ENCODE assay signal across 8 mouse cellular contexts in the genomic region with DNA sequence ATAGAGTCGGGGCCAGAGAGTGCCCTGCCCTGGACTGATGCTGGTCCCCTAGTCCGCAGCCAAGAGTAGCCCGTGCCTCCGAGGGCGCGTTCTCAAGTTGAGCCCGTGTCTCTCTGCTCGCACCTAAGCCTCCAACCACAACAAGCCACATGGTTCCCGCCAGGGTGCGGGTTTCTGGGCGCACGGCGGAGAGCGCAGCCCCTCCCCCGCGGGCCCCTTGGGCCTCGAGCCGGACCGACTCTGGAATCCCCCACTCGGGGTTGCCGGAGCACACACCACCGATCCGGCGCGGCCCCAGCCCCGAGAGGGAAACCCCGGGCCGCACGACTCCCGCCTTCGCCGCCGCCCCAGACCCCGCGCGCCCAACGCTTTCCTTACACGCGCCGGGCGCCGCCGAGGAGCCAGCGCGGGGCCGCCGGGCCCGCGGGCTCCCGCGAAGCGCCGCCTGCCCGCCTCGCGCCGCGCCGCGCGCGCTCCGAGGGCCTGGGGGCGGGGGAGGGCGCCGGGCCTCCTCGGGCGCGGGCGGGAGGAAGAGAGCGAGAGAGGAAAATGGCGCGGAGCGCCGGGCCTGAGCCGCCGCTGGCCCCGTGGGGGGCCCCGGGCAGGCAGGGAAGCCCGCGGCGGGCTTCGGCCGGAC. TPM values are rescaled to one million over a fixed set of nuclear protein-coding genes. Genes with fewer than 3 reads are reported as not detected.
DNase-seq lines count a peak whose midpoint lies in the region; ATAC-seq and TF ChIP-seq lines count a peak whose summit lies in the region.

No protein-coding gene starts in this region.

- peak overlapping the region; percentile 92 for H3K4me3 ChIP-seq in bone marrow, adult 2 months (replicated peaks; ENCODE audit: control insufficient read depth, low read depth, low read length)
- H3K4me3 ChIP-seq in embryonic fibroblast, embryonic 13.5 days (ENCODE audit: insufficient read depth, low read length): peak overlapping the region; percentile 91
- H3K4me3 ChIP-seq in heart, embryonic 12.5 days: peak overlapping the region; percentile 100
- peak overlapping the region; percentile 96 for H3K4me3 ChIP-seq in kidney, embryonic 16.5 days (ENCODE audit: low read length)
- peak overlapping the region; percentile 100 for H3K4me3 ChIP-seq in liver, embryonic 15.5 days (replicated peaks)
- peak overlapping the region; percentile 94 for H3K4me3 ChIP-seq in stomach, embryonic 16.5 days (replicated peaks; ENCODE audit: low read length)

- no peak for TF ChIP-seq CTCF in bone marrow, adult 2 months (IDR thresholded peaks at IDR 0.05; ENCODE audit: control insufficient read depth, insufficient read depth, low read length)
- TF ChIP-seq CTCF in embryonic fibroblast, embryonic 13.5 days (IDR thresholded peaks at IDR 0.05; ENCODE audit: borderline replicate concordance, insufficient read depth, low read length): no peak

- H3K27ac ChIP-seq in bone marrow, adult 2 months (ENCODE audit: control insufficient read depth, insufficient read depth, low read depth, low read length, poor library complexity): peak overlapping the region; percentile 99
- peak overlapping the region; percentile 87 for H3K27ac ChIP-seq in embryonic fibroblast, embryonic 13.5 days (ENCODE audit: insufficient read depth, low read length)
- peak overlapping the region; percentile 100 for H3K27ac ChIP-seq in heart, embryonic 12.5 days (ENCODE audit: poor library complexity, severe bottlenecking)
- H3K27ac ChIP-seq in kidney, embryonic 16.5 days (ENCODE audit: low read length): peak overlapping the region; percentile 100
- H3K27ac ChIP-seq in liver, embryonic 15.5 days (replicated peaks): peak overlapping the region; percentile 100
- peak overlapping the region; percentile 100 for H3K27ac ChIP-seq in stomach, embryonic 16.5 days (ENCODE audit: low read length)

- peak; percentile 85 for ATAC-seq in heart, embryonic 12.5 days (ENCODE audit: insufficient number of reproducible peaks, low FRiP score)
- ATAC-seq in kidney, embryonic 16.5 days (ENCODE audit: low FRiP score, low TSS enrichment): peak; percentile 77
- ATAC-seq in liver, embryonic 15.5 days (ENCODE audit: insufficient read depth): peak; percentile 76
- ATAC-seq in stomach, embryonic 16.5 days (ENCODE audit: insufficient read depth, low FRiP score): peak; percentile 77

- no peak for TF ChIP-seq POLR2A in bone marrow, adult 2 months (IDR thresholded peaks at IDR 0.05; ENCODE audit: borderline replicate concordance, control insufficient read depth, low read depth, low read length)
- TF ChIP-seq POLR2A in embryonic fibroblast, embryonic 13.5 days (IDR thresholded peaks at IDR 0.05; ENCODE audit: low read depth, low read length): no peak

- no peaks in the 10 kb centered on the region for H3K9me3 ChIP-seq in heart, embryonic 12.5 days (replicated peaks)
- H3K9me3 ChIP-seq in kidney, embryonic 16.5 days (ENCODE audit: low read length): no peaks in the 10 kb centered on the region
- H3K9me3 ChIP-seq in liver, embryonic 15.5 days (replicated peaks): no peaks in the 10 kb centered on the region
- no peaks in the 10 kb centered on the region for H3K9me3 ChIP-seq in stomach, embryonic 16.5 days (replicated peaks; ENCODE audit: control insufficient read depth, low read length)

- peak; percentile 85 for DNase-seq in CD4-positive, CD25-positive, alpha-beta regulatory T cell, adult 2 months (ENCODE audit: low read depth, low spot score)
- peak; percentile 81 for DNase-seq in neural tube, embryonic 10.5 days (ENCODE audit: extremely low spot score, low spot score)

- no peaks in the 10 kb centered on the region for H3K27me3 ChIP-seq in heart, embryonic 12.5 days (replicated peaks)
- no peaks in the 10 kb centered on the region for H3K27me3 ChIP-seq in kidney, embryonic 16.5 days (ENCODE audit: insufficient read depth, low read length)
- H3K27me3 ChIP-seq in liver, embryonic 15.5 days: no peaks in the 10 kb centered on the region
- H3K27me3 ChIP-seq in stomach, embryonic 16.5 days (ENCODE audit: control insufficient read depth, insufficient read depth, low read length): no peaks in the 10 kb centered on the region

- under 1% methylated on average over 84 of the region's 84 CpGs for WGBS in bone marrow, adult 2 months
- under 1% methylated on average over 62 of the region's 84 CpGs for WGBS in heart, embryonic 12.5 days
- WGBS in kidney, embryonic 16.5 days: under 1% methylated on average over 43 of the region's 84 CpGs
- under 1% methylated on average over 71 of the region's 84 CpGs for WGBS in liver, embryonic 15.5 days (ENCODE audit: insufficient replicate concordance)
- under 1% methylated on average over 84 of the region's 84 CpGs for WGBS in stomach, embryonic 16.5 days

- H3K36me3 ChIP-seq in heart, embryonic 12.5 days: peaks cover 30% of the 10 kb centered on the region
- peaks cover 30% of the 10 kb centered on the region for H3K36me3 ChIP-seq in kidney, embryonic 16.5 days (ENCODE audit: insufficient read depth, low read length)
- peaks cover 35% of the 10 kb centered on the region for H3K36me3 ChIP-seq in liver, embryonic 15.5 days (replicated peaks)
- peaks cover 14% of the 10 kb centered on the region; the same call in 1 of the 2 replicates for H3K36me3 ChIP-seq in stomach, embryonic 16.5 days (ENCODE audit: control insufficient read depth, insufficient read depth, low read length)

- H3K4me1 ChIP-seq in bone marrow, adult 2 months (ENCODE audit: control insufficient read depth, insufficient read depth, low read length): peaks cover 1% of the 10 kb centered on the region; the same call in 1 of the 2 replicates
- H3K4me1 ChIP-seq in embryonic fibroblast, embryonic 13.5 days (ENCODE audit: control insufficient read depth, insufficient read depth, low read length): no peaks in the 10 kb centered on the region
- H3K4me1 ChIP-seq in heart, embryonic 12.5 days (replicated peaks): peaks cover 8% of the 10 kb centered on the region; the same call in 1 of the 2 replicates
- peaks cover 13% of the 10 kb centered on the region for H3K4me1 ChIP-seq in kidney, embryonic 16.5 days (ENCODE audit: insufficient read depth, low read length)
- peaks cover 44% of the 10 kb centered on the region for H3K4me1 ChIP-seq in liver, embryonic 15.5 days (replicated peaks)
- peaks cover 3% of the 10 kb centered on the region; the same call in 1 of the 2 replicates for H3K4me1 ChIP-seq in stomach, embryonic 16.5 days (ENCODE audit: control insufficient read depth, insufficient read depth, low read length)

- peak overlapping the region; percentile 100 for H3K9ac ChIP-seq in heart, embryonic 12.5 days
- H3K9ac ChIP-seq in kidney, embryonic 16.5 days (replicated peaks; ENCODE audit: low read length): peak overlapping the region; percentile 99
- peak overlapping the region; percentile 99 for H3K9ac ChIP-seq in liver, embryonic 15.5 days
- peak overlapping the region; percentile 99 for H3K9ac ChIP-seq in stomach, embryonic 16.5 days (ENCODE audit: low read length)

- H3K4me2 ChIP-seq in heart, embryonic 12.5 days: peak overlapping the region; percentile 86
- H3K4me2 ChIP-seq in kidney, embryonic 16.5 days (replicated peaks; ENCODE audit: low read depth, low read length): peak overlapping the region; percentile 57
- peak overlapping the region; percentile 79 for H3K4me2 ChIP-seq in liver, embryonic 15.5 days
- H3K4me2 ChIP-seq in stomach, embryonic 16.5 days (ENCODE audit: low read depth, low read length): peak overlapping the region; percentile 87

RNA-seq across cellular contexts. Expression of a gene that starts 0.6 kb away (rescaled TPM):
- polyA plus RNA-seq in bone marrow, adult 2 months (2011; ENCODE audit: insufficient read depth, insufficient read length, low replicate concordance, missing spikeins): 188 and 202 TPM in 2 replicates
- 408 and 505 TPM in 2 replicates for polyA plus RNA-seq in embryonic fibroblast, embryonic 13.5 days (2011; ENCODE audit: insufficient read length, low read depth, missing spikeins)
- polyA plus RNA-seq in heart, embryonic 12.5 days (2016; fragmentation: Nextera tagmentation; extraction: Ambion mirVana): 673 and 675 TPM in 2 replicates
- 939 and 944 TPM in 2 replicates for polyA plus RNA-seq in kidney, embryonic 16.5 days (2015; fragmentation: Nextera tagmentation; extraction: Ambion mirVana)
- 301 and 355 TPM in 2 replicates for polyA plus RNA-seq in liver, embryonic 15.5 days (2015; fragmentation: Nextera tagmentation; extraction: Ambion mirVana)
- polyA plus RNA-seq in stomach, embryonic 16.5 days (2015; fragmentation: Nextera tagmentation; extraction: Ambion mirVana): 687 and 737 TPM in 2 replicates

RNA-seq across cellular contexts. Expression of a gene that starts 21.3 kb away (rescaled TPM):
- polyA plus RNA-seq in bone marrow, adult 2 months (2011; ENCODE audit: insufficient read depth, insufficient read length, low replicate concordance, missing spikeins): 106 and 149 TPM in 2 replicates
- polyA plus RNA-seq in embryonic fibroblast, embryonic 13.5 days (2011; ENCODE audit: insufficient read length, low read depth, missing spikeins): 141 and 164 TPM in 2 replicates
- 413 and 440 TPM in 2 replicates for polyA plus RNA-seq in heart, embryonic 12.5 days (2016; fragmentation: Nextera tagmentation; extraction: Ambion mirVana)
- polyA plus RNA-seq in kidney, embryonic 16.5 days (2015; fragmentation: Nextera tagmentation; extraction: Ambion mirVana): 457 and 461 TPM in 2 replicates
- 233 and 234 TPM in 2 replicates for polyA plus RNA-seq in liver, embryonic 15.5 days (2015; fragmentation: Nextera tagmentation; extraction: Ambion mirVana)
- 454 and 457 TPM in 2 replicates for polyA plus RNA-seq in stomach, embryonic 16.5 days (2015; fragmentation: Nextera tagmentation; extraction: Ambion mirVana)

RNA-seq across cellular contexts. Expression of a gene that starts 28.7 kb away (rescaled TPM):
- polyA plus RNA-seq in bone marrow, adult 2 months (2011; ENCODE audit: insufficient read depth, insufficient read length, low replicate concordance, missing spikeins): 111 and 163 TPM in 2 replicates
- 68.0 and 81.1 TPM in 2 replicates for polyA plus RNA-seq in embryonic fibroblast, embryonic 13.5 days (2011; ENCODE audit: insufficient read length, low read depth, missing spikeins)
- polyA plus RNA-seq in heart, embryonic 12.5 days (2016; fragmentation: Nextera tagmentation; extraction: Ambion mirVana): 117 and 132 TPM in 2 replicates
- polyA plus RNA-seq in kidney, embryonic 16.5 days (2015; fragmentation: Nextera tagmentation; extraction: Ambion mirVana): 180 and 184 TPM in 2 replicates
- polyA plus RNA-seq in liver, embryonic 15.5 days (2015; fragmentation: Nextera tagmentation; extraction: Ambion mirVana): 111 and 114 TPM in 2 replicates
- 138 and 141 TPM in 2 replicates for polyA plus RNA-seq in stomach, embryonic 16.5 days (2015; fragmentation: Nextera tagmentation; extraction: Ambion mirVana)

RNA-seq across cellular contexts. Expression of a gene that starts 43.9 kb away (rescaled TPM):
- 47.5 and 56.4 TPM in 2 replicates for polyA plus RNA-seq in bone marrow, adult 2 months (2011; ENCODE audit: insufficient read depth, insufficient read length, low replicate concordance, missing spikeins)
- polyA plus RNA-seq in embryonic fibroblast, embryonic 13.5 days (2011; ENCODE audit: insufficient read length, low read depth, missing spikeins): 54.2 and 76.2 TPM in 2 replicates
- 56.2 and 58.2 TPM in 2 replicates for polyA plus RNA-seq in heart, embryonic 12.5 days (2016; fragmentation: Nextera tagmentation; extraction: Ambion mirVana)
- 77.6 and 82.1 TPM in 2 replicates for polyA plus RNA-seq in kidney, embryonic 16.5 days (2015; fragmentation: Nextera tagmentation; extraction: Ambion mirVana)
- polyA plus RNA-seq in liver, embryonic 15.5 days (2015; fragmentation: Nextera tagmentation; extraction: Ambion mirVana): 38.1 and 41.9 TPM in 2 replicates
- polyA plus RNA-seq in stomach, embryonic 16.5 days (2015; fragmentation: Nextera tagmentation; extraction: Ambion mirVana): 112 and 113 TPM in 2 replicates

Comparison
In these comparisons a context has a peak if more than half of its experiments do, and no peak if none do; other contexts are left out.
1. Peak in every context shown above with its lines: DNase-seq, ATAC-seq, H3K4me3 ChIP-seq and H3K27ac ChIP-seq.